Mouse (Mus musculus) ovary, postnatal 14 days (tissue): ENCODE measurements around the gene Gm47959.

Experiments
- DNase-seq: peaks from one replicate; pipeline ENCODE4 v3.0.0; 2022; ENCODE audit warnings: low spot score

Gm47959 gene

DNA sequence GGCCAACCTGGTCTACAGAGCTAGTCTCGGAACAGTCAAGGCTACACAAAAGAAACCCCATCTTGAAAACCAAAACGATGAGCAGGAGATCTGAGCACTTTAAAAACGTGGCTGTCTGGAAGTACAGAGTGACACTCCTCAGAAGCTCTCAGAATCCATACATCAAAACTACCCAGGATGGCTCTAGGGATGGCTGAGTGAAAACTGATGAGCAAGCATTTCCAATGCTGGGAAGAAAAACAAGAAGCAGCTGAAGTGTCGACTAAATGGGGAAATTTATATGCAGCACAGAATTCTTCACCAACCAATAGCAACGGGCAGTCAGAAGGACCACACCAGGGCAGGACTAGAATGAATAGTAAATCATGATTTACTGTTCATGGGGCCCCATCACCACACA, 34.2 kb downstream of the Gm47959 start:
- no peak for DNase-seq

GRCm38 (mm10) chr1:83036892-83037667, 36.7 kb downstream of the Gm47959 start:
- DNase-seq = no peak

- peak; percentile 5 for DNase-seq
Measured at GRCm38 (mm10) chr1:83038109-83038672, 37.8 kb downstream of the Gm47959 start, which contains the start of gene Slc19a3. TSS of gene Slc19a3 (minus strand) at chr1:83038448.

DNA sequence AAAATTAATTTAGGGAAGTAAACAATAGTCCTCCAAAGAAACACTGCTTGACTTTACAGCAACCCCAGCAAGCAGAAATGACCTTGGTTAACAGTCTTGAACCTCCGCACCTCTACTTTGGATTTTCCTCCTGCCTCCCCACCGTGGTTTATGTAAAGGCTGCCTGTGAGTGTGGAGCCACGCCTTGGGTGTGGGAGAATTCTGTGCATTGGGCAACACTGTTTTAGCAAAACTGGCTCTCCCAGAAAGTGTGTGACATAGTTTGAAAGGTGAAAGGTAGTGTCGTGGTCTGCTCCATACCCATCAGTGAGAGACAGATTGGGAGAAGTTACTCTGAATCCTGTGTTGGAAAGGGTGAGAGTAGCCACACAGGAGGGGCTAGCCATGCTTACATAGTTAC, 38.7 kb downstream of the Gm47959 start:
- DNase-seq = no peak

DNA sequence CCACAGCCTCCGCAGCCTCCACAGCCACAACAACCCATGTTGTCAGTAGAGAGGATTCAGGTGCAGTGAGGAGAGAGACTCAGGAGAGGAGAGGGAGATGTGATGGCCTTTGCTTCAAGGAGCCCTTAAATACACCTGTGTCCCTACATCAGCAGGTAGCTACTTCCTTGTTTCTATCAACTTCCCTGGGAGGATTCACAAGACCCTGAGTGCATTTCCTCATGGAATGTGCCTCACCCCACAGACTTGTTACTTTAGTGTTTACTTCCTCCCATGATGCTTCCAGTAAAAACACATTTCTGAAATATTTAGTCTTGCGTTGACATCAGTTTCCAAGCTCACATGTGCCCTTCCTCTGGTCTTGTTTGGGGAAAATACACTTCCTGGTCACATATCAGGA, 42.0 kb downstream of the Gm47959 start, which contains the start of gene Krtap28-10:
TSS of gene Krtap28-10 (minus strand) at position 101 of the 400 bp plus-strand sequence.
- no peak for DNase-seq

GRCm38 (mm10) chr1:83044882-83045427, 44.6 kb downstream of the Gm47959 start, which contains the start of gene Gm47969:
TSS of gene Gm47969 (plus strand) at chr1:83044932.
- no peak for DNase-seq
